In genomic region chr7:4751971-4752820, GRCm38 (mm10) we compare ENCODE assay signal across 7 mouse cellular contexts. TPM values are rescaled to one million over a fixed set of nuclear protein-coding genes. Genes with fewer than 3 reads are reported as not detected.
DNase-seq lines count a peak whose midpoint lies in the region; ATAC-seq and TF ChIP-seq lines count a peak whose summit lies in the region.

No protein-coding gene starts in this region.

- 0 out of 2 replicates have a peak overlapping the region, but pooled peaks have one; percentile 10 for H3K9ac ChIP-seq in forebrain, embryonic 13.5 days
- H3K9ac ChIP-seq in lung, embryonic 15.5 days = peak overlapping the region; percentile 11; the same call in 1 of the 2 replicates

- no peak for TF ChIP-seq POLR2A in kidney, adult 2 months (IDR thresholded peaks at IDR 0.05; ENCODE audit: low read depth, low read length)

- no peak overlapping the region for H3K27ac ChIP-seq in forebrain, embryonic 13.5 days
- no peak overlapping the region for H3K27ac ChIP-seq in kidney, adult 2 months (ENCODE audit: insufficient read depth, low read depth, low read length)
- peak overlapping the region; percentile 56 for H3K27ac ChIP-seq in lung, embryonic 15.5 days

- DNase-seq in ES-CJ7 (ENCODE audit: low read depth, low spot score) (peak; percentile 97), ZHBTc4 (ENCODE audit: low read depth, low spot score) (peak; percentile 98), adipocyte (ENCODE audit: low spot score) (no peak)
- peak; percentile 58 for DNase-seq in kidney, adult 2 months
- peak; percentile 47 for DNase-seq in ovary, postnatal 36 days (ENCODE audit: low spot score)

- WGBS in forebrain, embryonic 13.5 days = under 1% methylated on average over 30 of the region's 30 CpGs
- WGBS in kidney, adult 2 months = 2% methylated on average over 30 of the region's 30 CpGs
- 3% methylated on average over 30 of the region's 30 CpGs for WGBS in lung, embryonic 15.5 days

- H3K4me1 ChIP-seq in forebrain, embryonic 13.5 days = peaks cover 21% of the 10 kb centered on the region
- H3K4me1 ChIP-seq in kidney, adult 2 months (ENCODE audit: control insufficient read depth, insufficient read depth, low read length) = peaks cover 5% of the 10 kb centered on the region; the same call in 1 of the 2 replicates
- H3K4me1 ChIP-seq in lung, embryonic 15.5 days = peaks cover 19% of the 10 kb centered on the region

- peaks cover 12% of the 10 kb centered on the region; the same call in 1 of the 2 replicates for H3K27me3 ChIP-seq in forebrain, embryonic 13.5 days
- no peaks in the 10 kb centered on the region for H3K27me3 ChIP-seq in kidney, adult 2 months (replicated peaks; ENCODE audit: control insufficient read depth, insufficient read depth, low read length)
- H3K27me3 ChIP-seq in lung, embryonic 15.5 days = no peaks in the 10 kb centered on the region

- peak overlapping the region; percentile 54 for H3K4me2 ChIP-seq in forebrain, embryonic 13.5 days
- peak overlapping the region; percentile 71 for H3K4me2 ChIP-seq in lung, embryonic 15.5 days

- peak overlapping the region; percentile 33 for H3K4me3 ChIP-seq in forebrain, embryonic 13.5 days
- H3K4me3 ChIP-seq in kidney, adult 2 months (ENCODE audit: insufficient read depth, low read depth, low read length) = peak overlapping the region; percentile 28
- peak overlapping the region; percentile 45 for H3K4me3 ChIP-seq in lung, embryonic 15.5 days

- H3K36me3 ChIP-seq in forebrain, embryonic 13.5 days (ENCODE audit: poor library complexity, severe bottlenecking) = peaks cover under 1% of the 10 kb centered on the region; the same call in 1 of the 2 replicates
- H3K36me3 ChIP-seq in kidney, adult 2 months (ENCODE audit: control insufficient read depth, insufficient read depth, low read length) = no peaks in the 10 kb centered on the region
- no peaks in the 10 kb centered on the region for H3K36me3 ChIP-seq in lung, embryonic 15.5 days

- no peaks in the 10 kb centered on the region; the same call in 1 of the 2 replicates for H3K9me3 ChIP-seq in forebrain, embryonic 13.5 days (replicated peaks)
- H3K9me3 ChIP-seq in lung, embryonic 15.5 days = no peaks in the 10 kb centered on the region

- ATAC-seq in forebrain, embryonic 13.5 days = peak; percentile 60
- ATAC-seq in lung, embryonic 15.5 days (ENCODE audit: borderline replicate concordance, extremely low read depth, low FRiP score, low TSS enrichment) = peak; percentile 81

- no peak for TF ChIP-seq CTCF in kidney, adult 2 months (conservative IDR thresholded peaks at IDR 0.05; ENCODE audit: insufficient read depth, insufficient read length, low read depth, low read length)

RNA-seq across cellular contexts. Expression of gene Cox6b2, which starts 0.7 kb away (rescaled TPM):
- polyA plus RNA-seq in forebrain, embryonic 13.5 days (2015; fragmentation: Nextera tagmentation; extraction: Ambion mirVana) = 17.8 and 22.1 TPM in 2 replicates
- 62.7 and 84.5 TPM in 2 replicates for polyA plus RNA-seq in kidney, adult 2 months (2012; rRNA removed)
- polyA plus RNA-seq in lung, embryonic 15.5 days (2015; fragmentation: Nextera tagmentation; extraction: Ambion mirVana) = 62.9 and 64.1 TPM in 2 replicates

RNA-seq across cellular contexts. Expression of gene Kmt5c, which starts 12.3 kb away (rescaled TPM):
- polyA plus RNA-seq in forebrain, embryonic 13.5 days (2015; fragmentation: Nextera tagmentation; extraction: Ambion mirVana) = 75.3 and 84.3 TPM in 2 replicates
- polyA plus RNA-seq in kidney, adult 2 months (2012; rRNA removed) = 83.2 and 101 TPM in 2 replicates
- polyA plus RNA-seq in lung, embryonic 15.5 days (2015; fragmentation: Nextera tagmentation; extraction: Ambion mirVana) = 53.9 and 60.3 TPM in 2 replicates

RNA-seq across cellular contexts. Expression of gene Fam71e2, which starts 18.9 kb away (rescaled TPM):
- polyA plus RNA-seq in forebrain, embryonic 13.5 days (2015; fragmentation: Nextera tagmentation; extraction: Ambion mirVana) = not detected in 2 replicates
- polyA plus RNA-seq in kidney, adult 2 months (2012; rRNA removed) = 0.08 and 0.09 TPM in 2 replicates
- not detected in 2 replicates for polyA plus RNA-seq in lung, embryonic 15.5 days (2015; fragmentation: Nextera tagmentation; extraction: Ambion mirVana)

RNA-seq across cellular contexts. Expression of gene Tmem150b, which starts 27.1 kb away (rescaled TPM):
- polyA plus RNA-seq in forebrain, embryonic 13.5 days (2015; fragmentation: Nextera tagmentation; extraction: Ambion mirVana) = 0.27 and 0.29 TPM in 2 replicates
- 0.57 and 0.59 TPM in 2 replicates for polyA plus RNA-seq in kidney, adult 2 months (2012; rRNA removed)
- 0.07 and 0.10 TPM in 2 replicates for polyA plus RNA-seq in lung, embryonic 15.5 days (2015; fragmentation: Nextera tagmentation; extraction: Ambion mirVana)

RNA-seq across cellular contexts. Expression of gene Il11, which starts 30.5 kb away (rescaled TPM):
- 0.17 and 0.40 TPM in 2 replicates for polyA plus RNA-seq in forebrain, embryonic 13.5 days (2015; fragmentation: Nextera tagmentation; extraction: Ambion mirVana)
- polyA plus RNA-seq in kidney, adult 2 months (2012; rRNA removed) = 0.13 and 0.24 TPM in 2 replicates
- 0.19 and 0.26 TPM in 2 replicates for polyA plus RNA-seq in lung, embryonic 15.5 days (2015; fragmentation: Nextera tagmentation; extraction: Ambion mirVana)
